Mouse (Mus musculus) granulocyte monocyte progenitor cell, adult 5-6 weeks (primary cell): ENCODE measurements around the gene Ccz1. TPM values are rescaled to one million over a fixed set of nuclear protein-coding genes. Genes with fewer than 3 reads are reported as not detected.

Experiments used
- ATAC-seq: replicated peaks from 2 replicates; pipeline ENCODE4 v1.8.0; 2016; ENCODE audit warnings: mild to moderate bottlenecking, moderate TSS enrichment, inconsistent platforms; ENCODE audit not compliant: poor library complexity, severe bottlenecking
- total RNA-seq, 2 experiments: library from RNA; stranded (forward) in 1 of 2; stranded (reverse) in 1 of 2; fragments of 200-712, 200-1000 nt in 1 of 2; fragments of >200 nt in 1 of 2; fragmentation: Nextera tagmentation in 1 of 2; gene quantifications; 2 replicates each; pipeline ENCODE4 v1.2.3; 2014 to 2017

Gene Ccz1
- total RNA-seq, 2 experiments from 2014 or later, result 99.9 to 121 TPM

GRCm38 (mm10) chr5:143999409-143999808, 15.3 kb downstream of the Ccz1 start:
- no peak for ATAC-seq

- no peak for ATAC-seq
Observed at GRCm38 (mm10) chr5:143994632-143995365, 19.9 kb downstream of the Ccz1 start.

- ATAC-seq, result no peak
Observed at GRCm38 (mm10) chr5:143993849-143994248, 20.8 kb downstream of the Ccz1 start.

GRCm38 (mm10) chr5:143993260-143993659, 21.4 kb downstream of the Ccz1 start:
- no peak for ATAC-seq

- ATAC-seq, result no peak
Observed at GRCm38 (mm10) chr5:143992661-143993060, 22.0 kb downstream of the Ccz1 start.

- ATAC-seq, result peak; percentile 97
Observed at GRCm38 (mm10) chr5:143990086-143990485, 24.6 kb downstream of the Ccz1 start.

- no peak for ATAC-seq
Observed at GRCm38 (mm10) chr5:143989046-143989445, 25.6 kb downstream of the Ccz1 start.

- no peak for ATAC-seq
Observed at GRCm38 (mm10) chr5:143987596-143987995, 27.1 kb downstream of the Ccz1 start.

- ATAC-seq, result no peak
Observed at GRCm38 (mm10) chr5:143985381-143985780, 29.3 kb downstream of the Ccz1 start.

GRCm38 (mm10) chr5:143982361-143982760, 32.3 kb downstream of the Ccz1 start:
- ATAC-seq, result no peak

GRCm38 (mm10) chr5:143980858-143981257, 33.8 kb downstream of the Ccz1 start:
- ATAC-seq, result no peak

GRCm38 (mm10) chr5:143976726-143977431, 37.8 kb downstream of the Ccz1 start:
- no peak for ATAC-seq

GRCm38 (mm10) chr5:143976232-143976631, 38.4 kb downstream of the Ccz1 start:
- no peak for ATAC-seq

GRCm38 (mm10) chr5:143975631-143975933, 39.1 kb downstream of the Ccz1 start:
- ATAC-seq, result 0 out of 2 replicates have a peak, but pooled peaks have one; percentile 16

- peak; percentile 92 for ATAC-seq
Observed at GRCm38 (mm10) chr5:143974931-143975630, 39.6 kb downstream of the Ccz1 start.

- no peak for ATAC-seq
Observed at GRCm38 (mm10) chr5:143972628-143973027, 42.0 kb downstream of the Ccz1 start.

- ATAC-seq, result no peak
Observed at GRCm38 (mm10) chr5:143966671-143967070, 48.0 kb downstream of the Ccz1 start.

- ATAC-seq, result no peak
Observed at GRCm38 (mm10) chr5:143965586-143966345, 48.9 kb downstream of the Ccz1 start.

- no peak for ATAC-seq
Observed at GRCm38 (mm10) chr5:143961176-143961575, 53.5 kb downstream of the Ccz1 start.

GRCm38 (mm10) chr5:143959551-143959950, 55.1 kb downstream of the Ccz1 start:
- no peak for ATAC-seq

GRCm38 (mm10) chr5:143957101-143957500, 57.6 kb downstream of the Ccz1 start:
- no peak for ATAC-seq
